Mouse (Mus musculus) adrenal gland, postnatal 36 days (tissue): ENCODE results near the gene Abcc12. TPM values are rescaled to one million over a fixed set of nuclear protein-coding genes. Genes with fewer than 3 reads are reported as not detected.

Experiments used
- DNase-seq, 2 experiments: peaks; one replicate each; pipeline ENCODE4 v3.0.0; 2021; ENCODE audit warnings: mixed read lengths in 1 of 2
- long read RNA-seq, 2 experiments: library from polyadenylated mRNA; stranded (forward); transcript quantifications; one replicate each; pipeline ENCODE4 v2.0.0; 2021; ENCODE audit warnings: borderline sequencing depth in 2 of 2
- total RNA-seq, 2 experiments: library from RNA; stranded (reverse); gene quantifications; 2 replicates each; pipeline ENCODE4 v1.2.3; 2021

The Abcc12 gene
- total RNA-seq = not detected
- long read RNA-seq, experiment 1 = 0 reads
- long read RNA-seq, experiment 2 = 0 reads

- no peak for DNase-seq
Observed at GRCm38 (mm10) chr8:86580458-86580857, at the start of gene Abcc12. TSS of gene Abcc12 (minus strand) at chr8:86580686.

GRCm38 (mm10) chr8:86630212-86630611, 49.7 kb upstream of the Abcc12 start:
- DNase-seq = no peak

GRCm38 (mm10) chr8:86624915-86625314, 44.4 kb upstream of the Abcc12 start:
- no peak for DNase-seq

GRCm38 (mm10) chr8:86623911-86624731, 43.6 kb upstream of the Abcc12 start, which contains the start of gene Lonp2:
TSS of gene Lonp2 (plus strand) at chr8:86624043.
- peak; percentile 100 for DNase-seq

GRCm38 (mm10) chr8:86623551-86623910, 43.0 kb upstream of the Abcc12 start:
- DNase-seq = no peak

GRCm38 (mm10) chr8:86617759-86618387, 37.4 kb upstream of the Abcc12 start:
- DNase-seq = no peak

- no peak for DNase-seq
Observed at GRCm38 (mm10) chr8:86615095-86615769, 34.7 kb upstream of the Abcc12 start.

- no peak for DNase-seq
Observed at GRCm38 (mm10) chr8:86613798-86614197, 33.3 kb upstream of the Abcc12 start.

GRCm38 (mm10) chr8:86604676-86605075, 24.2 kb upstream of the Abcc12 start:
- DNase-seq = no peak

- peak in 1 of 2 experiments; percentile 8 for DNase-seq
Observed at GRCm38 (mm10) chr8:86603174-86603573, 22.7 kb upstream of the Abcc12 start.

GRCm38 (mm10) chr8:86600311-86600710, 19.8 kb upstream of the Abcc12 start:
- DNase-seq = no peak

GRCm38 (mm10) chr8:86599299-86599698, 18.8 kb upstream of the Abcc12 start:
- DNase-seq = no peak

GRCm38 (mm10) chr8:86597681-86598080, 17.2 kb upstream of the Abcc12 start:
- DNase-seq = no peak

GRCm38 (mm10) chr8:86595671-86596070, 15.2 kb upstream of the Abcc12 start:
- no peak for DNase-seq

GRCm38 (mm10) chr8:86594159-86594796, 13.8 kb upstream of the Abcc12 start:
- DNase-seq = no peak

GRCm38 (mm10) chr8:86593099-86593498, 12.6 kb upstream of the Abcc12 start:
- DNase-seq = no peak

- no peak for DNase-seq
Observed at GRCm38 (mm10) chr8:86588338-86588737, 7.9 kb upstream of the Abcc12 start.

- DNase-seq = peak in 1 of 2 experiments; percentile 10
Observed at GRCm38 (mm10) chr8:86586642-86587041, 6.2 kb upstream of the Abcc12 start.

GRCm38 (mm10) chr8:86586058-86586457, 5.6 kb upstream of the Abcc12 start:
- DNase-seq = no peak

GRCm38 (mm10) chr8:86585532-86585931, 5.0 kb upstream of the Abcc12 start:
- DNase-seq = peak; percentile 78 to 86

- peak; percentile 83 to 87 for DNase-seq
Observed at GRCm38 (mm10) chr8:86585118-86585517, 4.6 kb upstream of the Abcc12 start.

GRCm38 (mm10) chr8:86581921-86582331, 1.4 kb upstream of the Abcc12 start:
- DNase-seq = no peak
